Mouse (Mus musculus): ENCODE results near the gene Ctnna3. TPM values are rescaled to one million over a fixed set of nuclear protein-coding genes. Genes with fewer than 3 reads are reported as not detected.
"Not testable (repeated sequence)": the region's sequence is repeated elsewhere in the genome, so short reads cannot be mapped to it uniquely, and the experiment has no call there.

The Ctnna3 gene
- polyA plus RNA-seq, 1 experiment, result 0.17 TPM

GRCm38 (mm10) chr10:64418396-64418795 lies 988.5 kb downstream of the Ctnna3 start:
- H3K79me2 ChIP-seq (ENCODE audit: control insufficient read depth, insufficient read depth); H3K27me3 ChIP-seq (ENCODE audit: control insufficient read depth, insufficient read depth, insufficient read length); H3K36me3 ChIP-seq (ENCODE audit: control insufficient read depth, insufficient read depth): not testable (repeated sequence)

GRCm38 (mm10) chr10:64438736-64439135 lies 1008.8 kb downstream of the Ctnna3 start:
- H3K36me3 ChIP-seq (ENCODE audit: control insufficient read depth, insufficient read depth), result no peaks in the 10 kb centered on the region
- TF ChIP-seq MYOD1 (IDR thresholded peaks at IDR 0.05; ENCODE audit: control insufficient read depth in 1 of 3, insufficient read length in 2 of 3, low read depth in 2 of 3) (no peak), REST (IDR thresholded peaks at IDR 0.05; ENCODE audit: insufficient read depth, insufficient read length) (no peak), E2F4 (IDR thresholded peaks at IDR 0.05; ENCODE audit: insufficient read depth) (no peak), POLR2A (IDR thresholded peaks at IDR 0.05; ENCODE audit: insufficient read length, low read depth) (no peak), MYOG (IDR thresholded peaks at IDR 0.05; ENCODE audit: control insufficient read depth in 1 of 3, insufficient read depth in 1 of 3, insufficient read length in 2 of 3, low read depth in 2 of 3) (no peak), TCF12 (IDR thresholded peaks at IDR 0.05; ENCODE audit: insufficient read depth, poor library complexity, severe bottlenecking) (no peak), TCF3 (IDR thresholded peaks at IDR 0.05; ENCODE audit: insufficient read length, low read depth) (no peak), POLR2AphosphoS2 (IDR thresholded peaks at IDR 0.05; ENCODE audit: insufficient read length, low read depth) (no peak), CEBPB (IDR thresholded peaks at IDR 0.05; ENCODE audit: insufficient read depth, poor library complexity, severe bottlenecking) (no peak)
- H3K4me3 ChIP-seq, result no peak overlapping the region
- no peak overlapping the region for H3ac ChIP-seq (ENCODE audit: control insufficient read depth, insufficient read length)
- no peaks in the 10 kb centered on the region for H3K79me2 ChIP-seq (ENCODE audit: control insufficient read depth, insufficient read depth)
- no peaks in the 10 kb centered on the region for H3K27me3 ChIP-seq (ENCODE audit: control insufficient read depth, insufficient read depth, insufficient read length)
- H3K4me2 ChIP-seq (ENCODE audit: low read depth), result no peak overlapping the region

More at GRCm38 (mm10) chr10:64418396-64418795, 988.5 kb downstream of the Ctnna3 start:
- H3ac ChIP-seq (ENCODE audit: control insufficient read depth, insufficient read length); H3K4me2 ChIP-seq (ENCODE audit: low read depth); H3K4me3 ChIP-seq: not testable (repeated sequence)
- peak; percentile 29 for TF ChIP-seq REST (IDR thresholded peaks at IDR 0.05; ENCODE audit: insufficient read depth, insufficient read length)

GRCm38 (mm10) chr10:64448624-64449023 lies 1018.7 kb downstream of the Ctnna3 start:
- Histone ChIP-seq H3K79me2 (ENCODE audit: control insufficient read depth, insufficient read depth) (no peaks in the 10 kb centered on the region), H3K4me2 (ENCODE audit: low read depth) (no peak overlapping the region), H3K4me3 (no peak overlapping the region), H3K36me3 (ENCODE audit: control insufficient read depth, insufficient read depth) (no peaks in the 10 kb centered on the region), H3ac (ENCODE audit: control insufficient read depth, insufficient read length) (no peak overlapping the region), H3K27me3 (ENCODE audit: control insufficient read depth, insufficient read depth, insufficient read length) (no peaks in the 10 kb centered on the region)
- TF ChIP-seq MYOD1 (IDR thresholded peaks at IDR 0.05; ENCODE audit: control insufficient read depth in 1 of 3, insufficient read length in 2 of 3, low read depth in 2 of 3) (no peak), REST (IDR thresholded peaks at IDR 0.05; ENCODE audit: insufficient read depth, insufficient read length) (no peak), MYOG (IDR thresholded peaks at IDR 0.05; ENCODE audit: control insufficient read depth in 1 of 3, insufficient read depth in 1 of 3, insufficient read length in 2 of 3, low read depth in 2 of 3) (no peak), POLR2AphosphoS2 (IDR thresholded peaks at IDR 0.05; ENCODE audit: insufficient read length, low read depth) (no peak), TCF12 (IDR thresholded peaks at IDR 0.05; ENCODE audit: insufficient read depth, poor library complexity, severe bottlenecking) (no peak), USF1 (IDR thresholded peaks at IDR 0.05; ENCODE audit: low read depth) (no peak), CEBPB (IDR thresholded peaks at IDR 0.05; ENCODE audit: insufficient read depth, poor library complexity, severe bottlenecking) (no peak), POLR2A (IDR thresholded peaks at IDR 0.05; ENCODE audit: insufficient read length, low read depth) (no peak)

GRCm38 (mm10) chr10:64483281-64483680 lies 1053.4 kb downstream of the Ctnna3 start:
- no peak overlapping the region for H3K4me2 ChIP-seq (ENCODE audit: low read depth)
- TF ChIP-seq MYOG (IDR thresholded peaks at IDR 0.05; ENCODE audit: control insufficient read depth in 1 of 3, insufficient read depth in 1 of 3, insufficient read length in 2 of 3, low read depth in 2 of 3), result no peak
- TF ChIP-seq MYOD1 (IDR thresholded peaks at IDR 0.05; ENCODE audit: control insufficient read depth in 1 of 3, insufficient read length in 2 of 3, low read depth in 2 of 3), result no peak
- no peak for TF ChIP-seq TCF3 (IDR thresholded peaks at IDR 0.05; ENCODE audit: insufficient read length, low read depth)
- no peak for TF ChIP-seq SRF (IDR thresholded peaks at IDR 0.05; ENCODE audit: control insufficient read depth, insufficient read length, low read depth)
- TF ChIP-seq MAX (IDR thresholded peaks at IDR 0.05; ENCODE audit: low read depth), result no peak
- TF ChIP-seq REST (IDR thresholded peaks at IDR 0.05; ENCODE audit: insufficient read depth, insufficient read length), result no peak
- no peak for TF ChIP-seq POLR2A (IDR thresholded peaks at IDR 0.05; ENCODE audit: insufficient read length, low read depth)
- no peak for TF ChIP-seq POLR2AphosphoS2 (IDR thresholded peaks at IDR 0.05; ENCODE audit: insufficient read length, low read depth)
- TF ChIP-seq TCF12 (IDR thresholded peaks at IDR 0.05; ENCODE audit: insufficient read depth, poor library complexity, severe bottlenecking), result no peak
- no peak for TF ChIP-seq E2F4 (IDR thresholded peaks at IDR 0.05; ENCODE audit: insufficient read depth)
- no peak for TF ChIP-seq USF1 (IDR thresholded peaks at IDR 0.05; ENCODE audit: low read depth)
- TF ChIP-seq CEBPB (IDR thresholded peaks at IDR 0.05; ENCODE audit: insufficient read depth, poor library complexity, severe bottlenecking), result no peak
- H3ac ChIP-seq (ENCODE audit: control insufficient read depth, insufficient read length), result no peak overlapping the region
- no peaks in the 10 kb centered on the region for H3K27me3 ChIP-seq (ENCODE audit: control insufficient read depth, insufficient read depth, insufficient read length)
- no peak overlapping the region for H3K4me3 ChIP-seq
- H3K79me2 ChIP-seq (ENCODE audit: control insufficient read depth, insufficient read depth), result no peaks in the 10 kb centered on the region
- H3K36me3 ChIP-seq (ENCODE audit: control insufficient read depth, insufficient read depth), result no peaks in the 10 kb centered on the region

- Histone ChIP-seq H3K4me2 (ENCODE audit: low read depth) (no peak overlapping the region), H3ac (ENCODE audit: control insufficient read depth, insufficient read length) (no peak overlapping the region), H3K36me3 (ENCODE audit: control insufficient read depth, insufficient read depth) (no peaks in the 10 kb centered on the region), H3K4me3 (no peak overlapping the region), H3K79me2 (ENCODE audit: control insufficient read depth, insufficient read depth) (no peaks in the 10 kb centered on the region), H3K27me3 (ENCODE audit: control insufficient read depth, insufficient read depth, insufficient read length) (no peaks in the 10 kb centered on the region)
- TF ChIP-seq REST (IDR thresholded peaks at IDR 0.05; ENCODE audit: insufficient read depth, insufficient read length), result no peak
- TF ChIP-seq CEBPB (IDR thresholded peaks at IDR 0.05; ENCODE audit: insufficient read depth, poor library complexity, severe bottlenecking), result no peak
- TF ChIP-seq MAX (IDR thresholded peaks at IDR 0.05; ENCODE audit: low read depth), result no peak
- no peak for TF ChIP-seq USF1 (IDR thresholded peaks at IDR 0.05; ENCODE audit: low read depth)
- TF ChIP-seq MYOD1 (IDR thresholded peaks at IDR 0.05; ENCODE audit: control insufficient read depth in 1 of 3, insufficient read length in 2 of 3, low read depth in 2 of 3), result no peak
- no peak for TF ChIP-seq TCF12 (IDR thresholded peaks at IDR 0.05; ENCODE audit: insufficient read depth, poor library complexity, severe bottlenecking)
- no peak for TF ChIP-seq POLR2AphosphoS2 (IDR thresholded peaks at IDR 0.05; ENCODE audit: insufficient read length, low read depth)
- TF ChIP-seq TCF3 (IDR thresholded peaks at IDR 0.05; ENCODE audit: insufficient read length, low read depth), result no peak
Measured at GRCm38 (mm10) chr10:64489471-64489870, 1059.6 kb downstream of the Ctnna3 start.

Data from myocyte (in vitro differentiated cells).